Mouse (Mus musculus) mesoderm, embryonic 11.5 days (tissue): ENCODE measurements around the gene Dap.

ENCODE experiments used
- DNase-seq: peaks from one replicate; pipeline ENCODE4 v3.0.0-alpha.2; 2012; ENCODE audit warnings: low read depth, low spot score

Gene Dap

DNA sequence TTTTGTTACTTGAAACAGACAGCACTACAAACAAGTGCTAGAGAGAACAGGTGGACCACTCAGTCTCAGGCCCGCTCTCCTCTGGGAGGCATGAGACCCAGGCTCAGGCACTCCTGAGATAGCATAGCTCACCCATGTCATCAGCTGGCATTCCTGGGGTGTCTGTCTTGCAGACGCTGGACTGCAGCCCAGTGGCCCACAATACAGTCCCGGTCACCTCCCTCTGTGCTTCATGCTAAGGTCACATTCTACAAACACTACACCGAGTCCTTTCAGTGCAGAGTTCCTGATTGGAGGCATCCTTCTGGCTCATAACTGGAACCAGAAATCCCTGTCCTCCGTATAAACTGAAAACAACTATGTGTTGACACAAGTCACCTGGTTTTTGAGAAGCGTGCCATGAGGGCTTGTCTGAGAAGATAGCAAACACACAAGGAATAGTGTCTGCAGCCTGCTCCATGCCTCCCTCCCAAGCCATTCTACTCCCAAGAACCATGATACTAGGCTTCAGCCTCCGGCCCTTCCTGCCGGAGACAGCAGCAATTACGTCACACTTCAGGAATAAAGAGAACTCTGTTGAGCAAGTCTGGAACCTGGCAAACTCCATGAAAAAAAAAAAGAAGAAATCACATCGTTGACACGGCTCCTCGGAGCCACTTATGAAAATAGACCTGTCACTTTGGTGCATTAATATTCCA is 78.3 kb downstream of the Dap start:
- no peak for DNase-seq

GRCm38 (mm10) chr15:31304302-31304701 is 80.2 kb downstream of the Dap start:
- no peak for DNase-seq

DNA sequence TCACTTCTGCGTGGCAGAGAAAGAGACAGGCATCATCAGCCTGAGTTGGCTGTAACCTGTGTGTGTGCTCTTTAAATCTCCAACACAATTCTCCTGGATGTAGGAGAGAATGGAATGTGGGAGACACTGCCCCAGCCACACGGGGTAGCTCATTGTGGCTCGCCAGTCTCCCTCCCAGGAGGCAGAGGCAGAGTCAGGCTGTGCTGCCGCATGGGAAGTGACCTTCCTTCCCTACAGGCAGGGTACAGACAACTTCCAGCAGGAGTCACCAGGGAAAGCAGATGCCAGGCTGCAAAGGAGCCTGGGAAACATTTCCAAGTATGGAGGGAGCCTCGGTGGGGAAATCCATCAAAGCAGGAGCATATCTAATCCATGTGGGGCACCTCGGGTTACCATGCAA is 81.1 kb downstream of the Dap start:
- no peak for DNase-seq

DNA sequence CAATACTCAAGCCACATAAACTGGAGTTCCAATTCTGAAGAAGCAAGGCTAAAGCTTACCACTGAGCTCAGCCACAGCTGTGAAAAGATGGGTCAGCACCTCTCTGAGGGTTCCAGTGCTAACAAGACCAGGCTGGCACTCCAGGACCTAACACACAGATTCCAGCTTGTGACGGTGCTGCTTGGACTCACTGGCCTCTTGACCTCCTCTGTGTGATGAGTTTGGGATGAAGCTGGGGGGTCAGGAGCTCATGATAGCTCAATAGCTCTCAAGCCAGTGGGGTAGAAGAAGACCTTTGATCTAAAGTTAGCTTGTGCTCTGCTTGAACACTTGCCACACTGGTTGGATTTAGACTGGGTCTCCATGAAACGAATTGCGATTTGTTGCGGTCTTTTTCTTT is 82.6 kb downstream of the Dap start:
- no peak for DNase-seq

DNA sequence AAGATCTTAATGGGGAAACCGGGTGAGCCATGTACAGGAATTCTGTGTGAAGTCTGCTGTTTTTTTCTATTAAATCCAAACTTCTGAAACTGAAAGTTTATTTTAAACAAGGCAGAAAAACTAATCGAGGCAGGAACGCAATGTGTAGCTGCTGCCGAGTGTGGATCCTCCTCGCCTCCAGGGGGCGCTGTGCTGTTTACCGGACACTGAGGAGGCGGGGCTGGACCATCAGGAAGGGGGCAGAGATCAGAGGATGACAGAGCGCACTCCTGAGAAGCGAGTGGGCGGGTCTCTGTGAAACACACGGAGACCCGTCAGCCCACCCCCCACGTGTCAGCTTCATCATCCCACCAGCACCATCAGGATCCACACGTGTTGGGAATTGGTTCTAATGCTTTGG is 85.4 kb downstream of the Dap start:
- no peak for DNase-seq

DNA sequence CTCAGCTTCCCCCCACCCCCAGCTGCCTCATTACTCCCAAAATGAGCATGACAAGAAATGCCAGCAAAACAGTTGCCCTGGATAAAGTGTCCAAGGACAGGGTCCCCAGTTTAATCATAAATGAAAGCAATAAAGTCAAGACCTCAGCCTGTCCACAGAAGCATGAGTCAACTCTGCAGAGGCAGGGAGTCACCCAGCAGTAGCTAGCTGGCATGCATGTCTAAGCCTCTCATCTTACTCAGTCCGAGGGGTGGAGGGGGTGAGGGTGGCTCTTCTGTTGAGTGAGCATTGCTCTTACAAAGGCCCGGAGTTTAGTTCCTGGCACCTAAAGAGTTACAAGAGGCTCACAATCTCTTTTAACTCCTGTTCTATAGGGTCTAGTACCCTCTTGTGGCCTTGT is 87.9 kb downstream of the Dap start:
- no peak for DNase-seq

- peak; percentile 90 for DNase-seq
Observed at GRCm38 (mm10) chr15:31315630-31316231, 91.6 kb downstream of the Dap start.

- DNase-seq: no peak
Observed at GRCm38 (mm10) chr15:31317056-31317805, 93.1 kb downstream of the Dap start.

- DNase-seq: no peak
Observed at GRCm38 (mm10) chr15:31318158-31318955, 94.2 kb downstream of the Dap start.

DNA sequence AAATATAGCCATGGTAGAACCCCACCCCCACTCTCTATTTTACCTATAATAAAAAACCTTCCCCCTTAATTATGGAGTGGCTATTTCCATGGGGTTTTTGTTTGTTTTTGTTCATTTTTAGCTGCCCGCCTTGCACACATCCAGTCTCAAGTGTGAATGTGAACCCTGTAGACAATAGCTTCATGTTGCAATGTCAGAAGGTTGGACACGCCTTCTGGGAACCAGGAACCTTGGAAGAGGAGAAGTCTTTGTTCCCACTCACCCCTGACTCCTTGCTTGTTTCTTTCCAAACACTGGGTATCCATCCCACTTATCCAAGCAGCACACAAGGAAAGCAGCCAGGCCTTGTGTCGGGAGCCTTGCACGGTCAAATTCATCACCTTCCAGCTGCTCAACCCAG is 94.9 kb downstream of the Dap start:
- DNase-seq: no peak

- DNase-seq: no peak
Observed at GRCm38 (mm10) chr15:31320598-31321377, 96.7 kb downstream of the Dap start.

DNA sequence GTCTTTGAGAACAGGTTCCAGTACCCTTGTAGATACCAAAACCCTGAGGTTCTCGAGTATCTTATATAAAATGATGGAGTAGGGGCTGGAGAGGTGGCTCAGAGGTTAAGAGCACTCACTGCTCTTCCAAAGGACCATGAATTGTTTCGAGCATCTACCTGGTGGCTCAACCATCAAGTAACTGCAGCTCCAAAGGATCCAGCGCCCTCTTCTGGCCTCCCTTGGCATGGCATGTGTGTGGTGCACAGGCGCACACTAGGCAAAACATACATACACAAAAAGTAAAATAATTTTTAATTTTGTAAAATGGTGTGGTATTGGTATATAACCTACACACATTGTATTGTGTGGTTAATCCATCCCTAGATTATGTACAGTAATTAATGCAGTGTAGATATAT is 99.6 kb downstream of the Dap start:
- no peak for DNase-seq
